Mouse (Mus musculus) G1E (cell line): ENCODE measurements around the gene Tmem132b. TPM values are rescaled to one million over a fixed set of nuclear protein-coding genes. Genes with fewer than 3 reads are reported as not detected.

ENCODE experiments used
- ATAC-seq: 2 replicates; pipeline ENCODE4 v1.8.0; 2016; ENCODE audit warnings: mild to moderate bottlenecking; ENCODE audit not compliant: insufficient number of reproducible peaks, poor library complexity, low FRiP score, severe bottlenecking; ENCODE audit errors: extremely low read depth
- DNase-seq: peaks from one replicate; pipeline ENCODE4 v3.0.0; 2012; ENCODE audit warnings: low spot score
- H3K27me3 ChIP-seq: 2 replicates; pipeline ENCODE4 v1.6.1; 2012; ENCODE audit warnings: mild to moderate bottlenecking, low read length, inconsistent platforms; ENCODE audit not compliant: insufficient read depth
- H3K36me3 ChIP-seq: replicated peaks from 2 replicates; pipeline ENCODE3; 2012; ENCODE audit warnings: mild to moderate bottlenecking, inconsistent platforms
- H3K4me1 ChIP-seq: 2 replicates; pipeline ENCODE4 v1.6.1; 2012; ENCODE audit warnings: low read depth, low read length, inconsistent platforms, mixed read lengths; ENCODE audit not compliant: insufficient read depth
- H3K4me3 ChIP-seq: 2 replicates; pipeline ENCODE4 v1.5.1; 2012; ENCODE audit warnings: low read depth, mild to moderate bottlenecking, inconsistent platforms, low read length, moderate library complexity, mixed read lengths
- H3K9me3 ChIP-seq: replicated peaks from 2 replicates; pipeline ENCODE4 v1.6.1; 2012; ENCODE audit warnings: inconsistent platforms
- CTCF ChIP-seq: IDR thresholded peaks from 2 replicates; pipeline ENCODE4 v1.5.1; 2012; ENCODE audit warnings: low read depth, low read length, inconsistent platforms, mixed read lengths
- GATA1 ChIP-seq: IDR thresholded peaks from 2 replicates; pipeline ENCODE4 v1.6.1; 2012; ENCODE audit warnings: borderline replicate concordance, low read length, inconsistent platforms, mixed read lengths
- GATA2 ChIP-seq: IDR thresholded peaks from 2 replicates; pipeline ENCODE4 v1.6.1; 2012; ENCODE audit warnings: low read depth, low read length, inconsistent platforms, borderline replicate concordance
- POLR2AphosphoS5 ChIP-seq: IDR thresholded peaks from 2 replicates; pipeline ENCODE4 v1.6.1; 2012; ENCODE audit warnings: low read depth, low read length, inconsistent platforms; ENCODE audit not compliant: insufficient replicate concordance
- TAL1 ChIP-seq: conservative IDR thresholded peaks from 2 replicates; pipeline ENCODE4 v1.6.1; 2012; ENCODE audit warnings: low read depth, low read length, inconsistent platforms, mixed read lengths
- polyA plus RNA-seq: library from polyadenylated mRNA; stranded (reverse); fragments of >175 nt; gene quantifications from 2 replicates; pipeline ENCODE4 v1.2.3, GENCODE M21; 2012
- total RNA-seq, 2 experiments: library from RNA; stranded (forward) in 1 of 2; stranded (reverse) in 1 of 2; fragments of 200-1000 nt in 1 of 2; fragments of >200 nt in 1 of 2; fragmentation: Nextera tagmentation in 1 of 2; gene quantifications; 2 replicates each; pipeline ENCODE4 v1.2.3; 2014 to 2017

Tmem132b gene
- total and polyA plus RNA-seq, 3 experiments, result 0.11 TPM; not detected in 2

GRCm38 (mm10) chr5:125598056-125598455 lies 66.5 kb downstream of the Tmem132b start:
- TF ChIP-seq GATA2 (no peak), GATA1 (no peak), TAL1 (no peak), CTCF (no peak), POLR2AphosphoS5 (no peak)
- H3K27me3 ChIP-seq, result no peaks in the 10 kb centered on the region
- DNase-seq, result no peak
- H3K4me1 ChIP-seq, result no peaks in the 10 kb centered on the region
- no peak for ATAC-seq
- H3K4me3 ChIP-seq, result no peak overlapping the region
- no peaks in the 10 kb centered on the region for H3K36me3 ChIP-seq
- peaks cover 70% of the 10 kb centered on the region for H3K9me3 ChIP-seq

GRCm38 (mm10) chr5:125607146-125607545 lies 75.6 kb downstream of the Tmem132b start:
- Histone ChIP-seq H3K4me3 (no peak overlapping the region), H3K27me3 (no peaks in the 10 kb centered on the region), H3K9me3 (peaks cover 87% of the 10 kb centered on the region), H3K36me3 (no peaks in the 10 kb centered on the region), H3K4me1 (no peaks in the 10 kb centered on the region)
- TF ChIP-seq CTCF (no peak), POLR2AphosphoS5 (no peak), TAL1 (no peak), GATA1 (no peak), GATA2 (no peak)
- no peak for DNase-seq
- ATAC-seq, result no peak

GRCm38 (mm10) chr5:125609968-125610367 lies 78.4 kb downstream of the Tmem132b start:
- no peak for ATAC-seq
- Histone ChIP-seq H3K36me3 (no peaks in the 10 kb centered on the region), H3K4me1 (no peaks in the 10 kb centered on the region), H3K9me3 (peaks cover 90% of the 10 kb centered on the region), H3K4me3 (no peak overlapping the region), H3K27me3 (no peaks in the 10 kb centered on the region)
- TF ChIP-seq TAL1, result no peak
- TF ChIP-seq GATA1, result no peak
- no peak for TF ChIP-seq POLR2AphosphoS5
- no peak for TF ChIP-seq GATA2
- no peak for DNase-seq

GRCm38 (mm10) chr5:125612460-125612859 lies 80.9 kb downstream of the Tmem132b start:
- Histone ChIP-seq H3K36me3 (no peaks in the 10 kb centered on the region), H3K4me3 (no peak overlapping the region), H3K4me1 (no peaks in the 10 kb centered on the region), H3K9me3 (peaks cover 84% of the 10 kb centered on the region), H3K27me3 (no peaks in the 10 kb centered on the region)
- no peak for DNase-seq
- no peak for ATAC-seq
- no peak for TF ChIP-seq CTCF
- no peak for TF ChIP-seq POLR2AphosphoS5
- no peak for TF ChIP-seq GATA2
- no peak for TF ChIP-seq GATA1
- TF ChIP-seq TAL1, result no peak

- DNase-seq (no peak), ATAC-seq (no peak)
- Histone ChIP-seq H3K4me3 (no peak overlapping the region), H3K36me3 (no peaks in the 10 kb centered on the region), H3K27me3 (no peaks in the 10 kb centered on the region), H3K4me1 (no peaks in the 10 kb centered on the region), H3K9me3 (peaks cover 83% of the 10 kb centered on the region)
- no peak for TF ChIP-seq TAL1
Measured at GRCm38 (mm10) chr5:125613136-125613535, 81.6 kb downstream of the Tmem132b start.

GRCm38 (mm10) chr5:125614348-125614747 lies 82.8 kb downstream of the Tmem132b start:
- H3K27me3 ChIP-seq, result no peaks in the 10 kb centered on the region
- DNase-seq (no peak), ATAC-seq (no peak)
- H3K4me1 ChIP-seq, result no peaks in the 10 kb centered on the region
- no peak for TF ChIP-seq TAL1
- TF ChIP-seq GATA2, result no peak
- TF ChIP-seq CTCF, result no peak
- TF ChIP-seq GATA1, result no peak
- no peak for TF ChIP-seq POLR2AphosphoS5
- H3K36me3 ChIP-seq, result no peaks in the 10 kb centered on the region
- no peak overlapping the region for H3K4me3 ChIP-seq
- peaks cover 80% of the 10 kb centered on the region for H3K9me3 ChIP-seq

GRCm38 (mm10) chr5:125617050-125617449 lies 85.5 kb downstream of the Tmem132b start:
- peaks cover 74% of the 10 kb centered on the region for H3K9me3 ChIP-seq
- no peak for ATAC-seq

More at GRCm38 (mm10) chr5:125617050-125617449, 85.5 kb downstream of the Tmem132b start:
- DNase-seq, result no peak
- Histone ChIP-seq H3K4me3 (no peak overlapping the region), H3K27me3 (no peaks in the 10 kb centered on the region), H3K36me3 (no peaks in the 10 kb centered on the region), H3K4me1 (no peaks in the 10 kb centered on the region)
- no peak for TF ChIP-seq CTCF
- no peak for TF ChIP-seq GATA2
- TF ChIP-seq POLR2AphosphoS5, result no peak
- TF ChIP-seq GATA1, result no peak
- no peak for TF ChIP-seq TAL1
